Mouse (Mus musculus) MEL (cell line): ENCODE data around the gene Gipr. TPM values are rescaled to one million over a fixed set of nuclear protein-coding genes. Genes with fewer than 3 reads are reported as not detected.

Experiments used
- DNase-seq: peaks from one replicate; pipeline ENCODE4 v3.0.0; 2011; ENCODE audit warnings: low read depth, low spot score
- H3K27ac ChIP-seq: 2 replicates; pipeline ENCODE4 v1.5.1; 2012; ENCODE audit warnings: low read depth, mild to moderate bottlenecking, control low read depth, low read length, moderate library complexity; ENCODE audit not compliant: control insufficient read depth
- H3K27me3 ChIP-seq, 2 experiments: fragments of 150-350 bp in 1 of 2; sonication (generic) in 1 of 2; 2 replicates each; pipeline ENCODE4 v1.6.1; 2012; ENCODE audit warnings: low read length in 2 of 2, mild to moderate bottlenecking in 2 of 2, improper control_type of control experiment in 1 of 2, moderate library complexity in 1 of 2; ENCODE audit not compliant: insufficient read depth in 2 of 2, control insufficient read depth in 1 of 2
- H3K36me3 ChIP-seq, 2 experiments: 2 replicates each; pipeline ENCODE4 v1.6.1; 2012 to 2014; ENCODE audit warnings: low read length in 2 of 2, improper control_type of control experiment in 1 of 2, inconsistent platforms in 1 of 2, mild to moderate bottlenecking in 1 of 2; ENCODE audit not compliant: insufficient read depth in 2 of 2, control insufficient read depth in 1 of 2
- H3K4me1 ChIP-seq, 2 experiments: fragments of 150-350 bp in 1 of 2; sonication (generic) in 1 of 2; 2 replicates each; pipeline ENCODE4 v1.6.1; 2012; ENCODE audit warnings: low read length in 2 of 2, improper control_type of control experiment in 1 of 2, mild to moderate bottlenecking in 1 of 2; ENCODE audit not compliant: insufficient read depth in 2 of 2, control insufficient read depth in 1 of 2
- H3K4me3 ChIP-seq, 2 experiments: fragments of 150-350 bp in 1 of 2; sonication (generic) in 1 of 2; 2 replicates each; pipeline ENCODE4 v1.5.1; 2012; ENCODE audit warnings: low read depth in 2 of 2, low read length in 2 of 2, mild to moderate bottlenecking in 2 of 2, moderate library complexity in 2 of 2, control low read depth in 1 of 2, improper control_type of control experiment in 1 of 2; ENCODE audit not compliant: control insufficient read depth in 1 of 2, insufficient read depth in 1 of 2
- H3K79me2 ChIP-seq: 2 replicates; pipeline ENCODE4 v1.6.1; 2012; ENCODE audit warnings: mild to moderate bottlenecking, low read length, moderate library complexity; ENCODE audit not compliant: control insufficient read depth, poor library complexity, insufficient read depth
- H3K9ac ChIP-seq: 2 replicates; pipeline ENCODE4 v1.6.1; 2012; ENCODE audit warnings: low read depth, mild to moderate bottlenecking, control low read depth, low read length, moderate library complexity; ENCODE audit not compliant: control insufficient read depth, poor library complexity, severe bottlenecking
- H3K9me3 ChIP-seq: fragments of 150-350 bp; sonication (generic); replicated peaks from 2 replicates; pipeline ENCODE4 v1.6.1; 2012; ENCODE audit warnings: mild to moderate bottlenecking, low read length, improper control_type of control experiment, moderate library complexity; ENCODE audit not compliant: insufficient read depth
- BHLHE40 ChIP-seq: IDR thresholded peaks from 2 replicates; pipeline ENCODE4 v1.6.1; 2012; ENCODE audit warnings: low read depth, mild to moderate bottlenecking, inconsistent platforms, low read length, improper control_type of control experiment, borderline replicate concordance
- EP300 ChIP-seq, 2 experiments: IDR thresholded peaks; 2 replicates each; pipeline ENCODE4 v1.6.1; 2011; ENCODE audit warnings: improper control_type of control experiment in 2 of 2, low read length in 2 of 2, low read depth in 1 of 2, mild to moderate bottlenecking in 1 of 2
- HCFC1 ChIP-seq: IDR thresholded peaks from 2 replicates; pipeline ENCODE4 v1.6.1; 2012; ENCODE audit warnings: low read depth, mild to moderate bottlenecking, inconsistent platforms, low read length, improper control_type of control experiment, moderate library complexity
- MAFK ChIP-seq: IDR thresholded peaks from 2 replicates; pipeline ENCODE4 v1.6.1; 2011; ENCODE audit warnings: low read depth, mild to moderate bottlenecking, low read length, improper control_type of control experiment, borderline replicate concordance
- NELFE ChIP-seq: IDR thresholded peaks from 2 replicates; pipeline ENCODE4 v1.6.1; 2011; ENCODE audit warnings: low read depth, low read length, improper control_type of control experiment
- NRF1 ChIP-seq: IDR thresholded peaks from 2 replicates; pipeline ENCODE4 v1.6.1; 2014; ENCODE audit warnings: low read depth, mild to moderate bottlenecking, inconsistent platforms, low read length, improper control_type of control experiment, moderate library complexity; ENCODE audit not compliant: poor library complexity, insufficient read depth, severe bottlenecking
- POLR2A ChIP-seq, 2 experiments: IDR thresholded peaks; 2 replicates each; pipeline ENCODE4 v1.6.1; 2011 to 2012; ENCODE audit warnings: low read length in 2 of 2, mild to moderate bottlenecking in 2 of 2, control low read depth in 1 of 2, improper control_type of control experiment in 1 of 2, low read depth in 1 of 2, moderate library complexity in 1 of 2; ENCODE audit not compliant: control insufficient read depth in 1 of 2, insufficient read depth in 1 of 2, poor library complexity in 1 of 2
- SIN3A ChIP-seq: IDR thresholded peaks from 2 replicates; pipeline ENCODE4 v1.6.1; 2012; ENCODE audit warnings: low read length, improper control_type of control experiment, inconsistent platforms
- TCF12 ChIP-seq: IDR thresholded peaks from 2 replicates; pipeline ENCODE4 v1.6.1; 2014; ENCODE audit warnings: low read depth, mild to moderate bottlenecking, inconsistent platforms, low read length, improper control_type of control experiment, moderate library complexity
- ZMIZ1 ChIP-seq: IDR thresholded peaks from 2 replicates; pipeline ENCODE4 v1.6.1; 2012; ENCODE audit warnings: low read depth, mild to moderate bottlenecking, inconsistent platforms, low read length, improper control_type of control experiment, moderate library complexity
- ZNF384 ChIP-seq: IDR thresholded peaks from 2 replicates; pipeline ENCODE4 v1.6.1; 2012; ENCODE audit warnings: low read depth, mild to moderate bottlenecking, inconsistent platforms, low read length, improper control_type of control experiment
- polyA plus RNA-seq, 2 experiments: library from polyadenylated mRNA; stranded (reverse) in 1 of 2; unstranded in 1 of 2; fragments of >175 nt in 1 of 2; fragments of >200 nt in 1 of 2; gene quantifications; 2 replicates each; pipeline versions ENCODE4 v1.2.1 to v1.2.4; 2012; ENCODE audit warnings: low replicate concordance in 2 of 2, low read depth in 1 of 2; ENCODE audit not compliant: insufficient read length in 2 of 2, insufficient read depth in 1 of 2, missing spikeins in 1 of 2
- total RNA-seq: library from RNA; depleted of rRNA; stranded (reverse); fragments of 300-350 nt; gene quantifications from 2 replicates; pipeline ENCODE4 v1.2.3, GENCODE M21; 2012; rRNA removed

Gene Gipr
- total and polyA plus RNA-seq, 3 experiments: 0.65 to 2.1 TPM; not detected in 1

GRCm38 (mm10) chr7:19107436-19107835 is 58.5 kb downstream of the Gipr start:
- no peak overlapping the region for H3K27ac ChIP-seq
- no peak for DNase-seq
- no peaks in the 10 kb centered on the region for H3K79me2 ChIP-seq
- peaks cover 0 to 3% of the 10 kb centered on the region in 2 experiments; a peak in 1 of 4 replicates for H3K27me3 ChIP-seq
- H3K36me3 ChIP-seq: peaks cover 0 to 2% of the 10 kb centered on the region in 2 experiments; a peak in 1 of 4 replicates
- peaks cover 0 to 6% of the 10 kb centered on the region in 2 experiments; a peak in 2 of 4 replicates for H3K4me1 ChIP-seq
- no peak for TF ChIP-seq MAFK
- no peak for TF ChIP-seq HCFC1
- TF ChIP-seq TCF12: no peak
- TF ChIP-seq EP300 (IDR thresholded peaks at IDR 0.05; ENCODE audit: low read depth in 1 of 2, low read length in 2 of 2): no peak
- no peak for TF ChIP-seq NELFE
- no peak for TF ChIP-seq ZMIZ1
- no peak for TF ChIP-seq ZNF384
- no peak for TF ChIP-seq BHLHE40
- TF ChIP-seq NRF1: no peak
- TF ChIP-seq POLR2A (IDR thresholded peaks at IDR 0.05; ENCODE audit: control insufficient read depth in 1 of 2, insufficient read depth in 1 of 2, low read depth in 1 of 2, low read length in 2 of 2, poor library complexity in 1 of 2): no peak
- no peak for TF ChIP-seq SIN3A
- H3K9ac ChIP-seq: no peak overlapping the region
- no peak overlapping the region for H3K4me3 ChIP-seq
- H3K9me3 ChIP-seq: no peaks in the 10 kb centered on the region

Other genes with a start within 250 kb of the Gipr start
- 0.03 and 0.04 TPM in 2 replicates for gene Nova2, start 240.2 kb downstream of the Gipr start, total RNA-seq
- under 1 TPM in 1 of 2 experiments, not detected in 1; 0.22 TPM for gene Nova2, start 240.2 kb downstream of the Gipr start, polyA plus RNA-seq
- not detected in 2 replicates for gene Nanos2, start 178.7 kb downstream of the Gipr start, total RNA-seq
- not detected for gene Nanos2, start 178.7 kb downstream of the Gipr start, polyA plus RNA-seq
- gene Mypop, start 174.9 kb downstream of the Gipr start, total RNA-seq: 0.95 and 1.2 TPM in 2 replicates
- 1 to 10 TPM in 1 of 2 experiments, not detected in 1; 6.5 TPM for gene Mypop, start 174.9 kb downstream of the Gipr start, polyA plus RNA-seq
- gene Irf2bp1, start 162.1 kb downstream of the Gipr start, total RNA-seq: 27.8 and 33.1 TPM in 2 replicates
- gene Irf2bp1, start 162.1 kb downstream of the Gipr start, polyA plus RNA-seq: 10 to 100 TPM in 1 of 2 experiments, not detected in 1; 41.1 TPM
- not detected in 2 replicates for gene Foxa3, start 142.6 kb downstream of the Gipr start, total RNA-seq
- gene Foxa3, start 142.6 kb downstream of the Gipr start, polyA plus RNA-seq: not detected
- gene Sympk, start 141.8 kb downstream of the Gipr start, total RNA-seq: 108 and 122 TPM in 2 replicates
- 100 to 1,000 TPM in 1 of 2 experiments, not detected in 1; 226 TPM for gene Sympk, start 141.8 kb downstream of the Gipr start, polyA plus RNA-seq
- gene Rsph6a, start 111.4 kb downstream of the Gipr start, total RNA-seq: 0.16 and 0.23 TPM in 2 replicates
- gene Rsph6a, start 111.4 kb downstream of the Gipr start, polyA plus RNA-seq: under 1 TPM in 1 of 2 experiments, not detected in 1; 0.04 TPM
- 18.3 and 19.4 TPM in 2 replicates for gene Dmwd, start 89.9 kb downstream of the Gipr start, total RNA-seq
- 10 to 100 TPM; 51.5 to 70.3 TPM for gene Dmwd, start 89.9 kb downstream of the Gipr start, polyA plus RNA-seq
- 4.1 and 5.4 TPM in 2 replicates for gene Dmpk, start 82.3 kb downstream of the Gipr start, total RNA-seq
- 10 to 100 TPM in 1 of 2 experiments, not detected in 1; 29.3 TPM for gene Dmpk, start 82.3 kb downstream of the Gipr start, polyA plus RNA-seq
- 2.7 and 3.0 TPM in 2 replicates for gene Six5, start 71.5 kb downstream of the Gipr start, total RNA-seq
- gene Six5, start 71.5 kb downstream of the Gipr start, polyA plus RNA-seq: 1 to 10 TPM in 1 of 2 experiments, not detected in 1; 7.7 TPM
- gene Gm4969, start 47.8 kb downstream of the Gipr start, total RNA-seq: not detected in 2 replicates
- not detected for gene Gm4969, start 47.8 kb downstream of the Gipr start, polyA plus RNA-seq
- gene Fbxo46, start 46.3 kb downstream of the Gipr start, total RNA-seq: 11.5 and 13.7 TPM in 2 replicates
- 10 to 100 TPM in 1 of 2 experiments, not detected in 1; 10.1 TPM for gene Fbxo46, start 46.3 kb downstream of the Gipr start, polyA plus RNA-seq
- 3.1 and 3.4 TPM in 2 replicates for gene Qpctl, start 16.8 kb downstream of the Gipr start, total RNA-seq
- 1 to 10 TPM in 1 of 2 experiments, not detected in 1; 6.5 TPM for gene Qpctl, start 16.8 kb downstream of the Gipr start, polyA plus RNA-seq
- gene Snrpd2, start 16.4 kb downstream of the Gipr start, total RNA-seq: 333 and 345 TPM in 2 replicates
- 100 to 1,000 TPM in 1 of 2 experiments, not detected in 1; 234 TPM for gene Snrpd2, start 16.4 kb downstream of the Gipr start, polyA plus RNA-seq
- gene Eml2, start 10.3 kb upstream of the Gipr start, total RNA-seq: 22.0 and 25.1 TPM in 2 replicates
- gene Eml2, start 10.3 kb upstream of the Gipr start, polyA plus RNA-seq: 10 to 100 TPM in 1 of 2 experiments, not detected in 1; 43.6 TPM
- gene Gpr4, start 46.4 kb upstream of the Gipr start, total RNA-seq: 0.07 and 0.19 TPM in 2 replicates
- under 1 TPM in 1 of 2 experiments, not detected in 1; 0.15 TPM for gene Gpr4, start 46.4 kb upstream of the Gipr start, polyA plus RNA-seq
- gene Opa3, start 62.2 kb upstream of the Gipr start, total RNA-seq: 16.3 and 18.5 TPM in 2 replicates
- 10 to 100 TPM; 37.2 to 85.4 TPM for gene Opa3, start 62.2 kb upstream of the Gipr start, polyA plus RNA-seq
- gene Vasp, start 105.7 kb upstream of the Gipr start, total RNA-seq: 121 and 130 TPM in 2 replicates
- 100 to 1,000 TPM in 1 of 2 experiments, not detected in 1; 185 TPM for gene Vasp, start 105.7 kb upstream of the Gipr start, polyA plus RNA-seq
- gene Ppm1n, start 113.9 kb upstream of the Gipr start, total RNA-seq: not detected in 2 replicates
- not detected for gene Ppm1n, start 113.9 kb upstream of the Gipr start, polyA plus RNA-seq
- 0.27 and 0.52 TPM in 2 replicates for gene Rtn2, start 116.5 kb upstream of the Gipr start, total RNA-seq
- 1 to 10 TPM in 1 of 2 experiments, not detected in 1; 1.4 TPM for gene Rtn2, start 116.5 kb upstream of the Gipr start, polyA plus RNA-seq
- 0.04 and 0.10 TPM in 2 replicates for gene Fosb, start 143.9 kb upstream of the Gipr start, total RNA-seq
- under 1 TPM in 1 of 2 experiments, not detected in 1; 0.49 TPM for gene Fosb, start 143.9 kb upstream of the Gipr start, polyA plus RNA-seq
- gene Ercc1, start 178.7 kb upstream of the Gipr start, total RNA-seq: 22.2 and 25.9 TPM in 2 replicates
- gene Ercc1, start 178.7 kb upstream of the Gipr start, polyA plus RNA-seq: 10 to 100 TPM in 1 of 2 experiments, not detected in 1; 37.5 TPM
- 26.2 and 43.9 TPM in 2 replicates for gene Cd3eap, start 193.4 kb upstream of the Gipr start, total RNA-seq
- gene Cd3eap, start 193.4 kb upstream of the Gipr start, polyA plus RNA-seq: 10 to 100 TPM in 1 of 2 experiments, not detected in 1; 49.8 TPM
- 1.0 and 1.5 TPM in 2 replicates for gene Ppp1r13l, start 193.6 kb upstream of the Gipr start, total RNA-seq
- gene Ppp1r13l, start 193.6 kb upstream of the Gipr start, polyA plus RNA-seq: 10 to 100 TPM in 1 of 2 experiments, not detected in 1; 15.9 TPM
- gene Ercc2, start 215.9 kb upstream of the Gipr start, total RNA-seq: 29.4 and 34.4 TPM in 2 replicates
- 10 to 100 TPM in 1 of 2 experiments, not detected in 1; 44.5 TPM for gene Ercc2, start 215.9 kb upstream of the Gipr start, polyA plus RNA-seq
- 2.7 and 3.6 TPM in 2 replicates for gene Klc3, start 238.0 kb upstream of the Gipr start, total RNA-seq
- under 1 TPM in 1 of 2 experiments, not detected in 1; 0.42 TPM for gene Klc3, start 238.0 kb upstream of the Gipr start, polyA plus RNA-seq
- gene Ckm, start 238.6 kb upstream of the Gipr start, total RNA-seq: not detected in 2 replicates
- gene Ckm, start 238.6 kb upstream of the Gipr start, polyA plus RNA-seq: not detected